21 mouse cellular contexts compared by ENCODE assay signal in the genomic region with DNA sequence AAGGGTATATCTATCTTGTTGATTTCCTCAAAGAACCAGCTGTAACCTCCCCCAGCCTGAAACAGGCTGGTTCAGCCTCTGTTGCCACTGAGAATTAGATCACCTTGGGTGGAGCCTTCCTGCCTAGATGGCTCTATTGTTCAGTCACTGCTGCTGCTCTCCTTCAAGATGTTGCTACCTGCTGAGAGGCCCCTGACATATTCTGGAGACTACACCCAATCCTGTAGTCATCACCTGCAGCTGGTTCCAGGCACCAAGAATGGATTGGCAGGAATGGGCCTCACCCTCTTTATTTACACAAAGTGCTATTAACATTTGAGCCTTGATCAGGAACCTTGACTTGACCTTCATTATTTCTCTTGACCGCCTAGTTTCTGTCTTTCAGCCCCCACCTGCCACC.
"Had no signal": no experiment of that assay in that cellular context is flagged by ENCODE, and none has a peak within 500 bp of the region (broad histone marks: within the 10 kb centered on the region; RNA-seq: fewer than 3 reads in every experiment).

No protein-coding gene starts in this region.

- H3K27me3 ChIP-seq: lung, embryonic 15.5 days; megakaryocyte, embryonic 14.5 days; midbrain, embryonic 13.5 days; midbrain, embryonic 15.5 days; neural tube, embryonic 13.5 days; neural tube, embryonic 15.5 days; stomach, embryonic 15.5 days had no signal

- H3K36me3 ChIP-seq: lung, embryonic 15.5 days; midbrain, embryonic 13.5 days; midbrain, embryonic 15.5 days; neural tube, embryonic 13.5 days; neural tube, embryonic 15.5 days; stomach, embryonic 15.5 days had no signal

- H3K9ac ChIP-seq: liver, postnatal 0 days; lung, embryonic 15.5 days; midbrain, embryonic 13.5 days; midbrain, embryonic 15.5 days; neural tube, embryonic 13.5 days; neural tube, embryonic 15.5 days; stomach, embryonic 15.5 days had no signal

- H3K9me3 ChIP-seq: lung, embryonic 15.5 days; megakaryocyte, embryonic 14.5 days; midbrain, embryonic 13.5 days; midbrain, embryonic 15.5 days; neural tube, embryonic 13.5 days; neural tube, embryonic 15.5 days; stomach, embryonic 15.5 days had no signal

- DNase-seq: liver, postnatal 0 days; lung, adult 2 months; lung, postnatal 14 days; lung, postnatal 36 days; retina, postnatal 1 day; right cerebral cortex, adult 18-20 months; thymus, adult 2 months; thymus, postnatal 25 days; thymus, postnatal 4 days had no signal

- H3K27ac ChIP-seq: lung, embryonic 15.5 days; macrophage; midbrain, embryonic 13.5 days; midbrain, embryonic 15.5 days; neural tube, embryonic 13.5 days; neural tube, embryonic 15.5 days; stomach, embryonic 15.5 days; stomach, postnatal 0 days had no signal

- H3K4me3 ChIP-seq: lung, embryonic 15.5 days; megakaryocyte, embryonic 14.5 days; midbrain, embryonic 13.5 days; midbrain, embryonic 15.5 days; myocyte; neural tube, embryonic 13.5 days; neural tube, embryonic 15.5 days; stomach, embryonic 15.5 days had no signal

- H3K4me1 ChIP-seq: lung, embryonic 15.5 days; megakaryocyte, embryonic 14.5 days; midbrain, embryonic 13.5 days; midbrain, embryonic 15.5 days; neural tube, embryonic 13.5 days; neural tube, embryonic 15.5 days; stomach, embryonic 15.5 days had no signal

- H3K4me2 ChIP-seq: lung, embryonic 15.5 days; midbrain, embryonic 11.5 days; midbrain, embryonic 13.5 days; midbrain, embryonic 15.5 days; neural tube, embryonic 13.5 days; neural tube, embryonic 15.5 days; stomach, embryonic 15.5 days had no signal

- ATAC-seq: liver, postnatal 0 days; lung, postnatal 0 days; midbrain, embryonic 13.5 days; midbrain, embryonic 15.5 days had no signal
